Mouse (Mus musculus): Measurements from ENCODE around the gene Pdhb.
A peak's percentile ranks its signal among the peaks of the same experiment; 100 is the strongest.

DNA sequence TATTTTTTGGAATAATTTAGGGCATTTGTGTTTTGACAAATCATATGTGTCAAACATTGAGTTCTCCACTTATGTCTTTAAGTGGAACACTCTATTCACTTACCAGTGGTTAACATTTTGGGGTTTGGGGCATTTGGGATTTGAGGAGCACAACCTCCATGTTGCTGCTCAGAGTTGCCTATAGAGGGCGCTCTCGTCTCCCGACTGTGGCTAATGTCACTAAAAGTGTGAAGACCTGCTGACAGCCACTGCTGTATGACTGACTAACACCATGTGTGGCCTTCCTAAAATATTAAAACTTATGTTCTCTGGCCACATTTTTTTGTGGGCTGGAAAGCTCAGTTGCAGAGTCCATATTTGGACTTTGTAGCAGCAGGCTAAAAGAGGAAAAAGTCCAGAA is 10.5 kb upstream of the Pdhb start:
- TF ChIP-seq CTCF (IDR thresholded peaks at IDR 0.05; ENCODE audit: low read depth, low read length) (0 out of 2 replicates have a peak, but pooled peaks have one; percentile 11), POLR2AphosphoS5 (IDR thresholded peaks at IDR 0.05; ENCODE audit: insufficient replicate concordance, low read depth, low read length) (no peak), TAL1 (conservative IDR thresholded peaks at IDR 0.05; ENCODE audit: low read depth, low read length) (no peak), GATA1 (IDR thresholded peaks at IDR 0.05; ENCODE audit: borderline replicate concordance, low read length) (no peak), GATA2 (IDR thresholded peaks at IDR 0.05; ENCODE audit: borderline replicate concordance, low read depth, low read length) (no peak)

All from G1E (cell line).